Mouse (Mus musculus) heart, embryonic 10.5 days (tissue): ENCODE measurements around the gene Crtac1. TPM values are rescaled to one million over a fixed set of nuclear protein-coding genes. Genes with fewer than 3 reads are reported as not detected.

Source experiments
- DNase-seq: peaks from one replicate; pipeline ENCODE4 v3.0.0-alpha.2; 2017; ENCODE audit warnings: low spot score
- H3K27ac ChIP-seq: fragments of 300-500 bp; sonication (generic); 2 replicates; pipeline ENCODE4 v1.5.1; 2016; ENCODE audit warnings: mild to moderate bottlenecking
- H3K27me3 ChIP-seq: fragments of 300-500 bp; sonication (generic); 2 replicates; pipeline ENCODE4 v1.6.1; 2016; ENCODE audit warnings: mild to moderate bottlenecking; ENCODE audit not compliant: poor library complexity, insufficient read depth, severe bottlenecking
- H3K36me3 ChIP-seq: fragments of 300-500 bp; sonication (generic); 2 replicates; pipeline ENCODE4 v1.6.1; 2016; ENCODE audit warnings: mild to moderate bottlenecking, moderate library complexity
- H3K4me1 ChIP-seq: fragments of 300-500 bp; sonication (generic); 2 replicates; pipeline ENCODE4 v1.6.1; 2016; ENCODE audit warnings: mild to moderate bottlenecking
- H3K4me3 ChIP-seq: fragments of 300-500 bp; sonication (generic); 2 replicates; pipeline ENCODE4 v1.5.1; 2016; ENCODE audit warnings: mild to moderate bottlenecking, moderate library complexity
- H3K9me3 ChIP-seq: fragments of 300-500 bp; sonication (generic); 2 replicates; pipeline ENCODE4 v1.6.1; 2016; ENCODE audit warnings: mild to moderate bottlenecking, moderate library complexity
- WGBS: fragments of 180-500 bp; shearing (Covaris S2); methylation state at CpG from one replicate; pipeline ENCODE4 v1.1.7; 2016; 5-methylcytosine and 5-hydroxymethylcytosine counted together
- polyA plus RNA-seq: library from polyadenylated mRNA; unstranded; fragments of >200 nt; fragmentation: Nextera tagmentation; extraction: Ambion mirVana; gene quantifications from 2 replicates; pipeline ENCODE4 v1.2.1, GENCODE M21; 2016

The Crtac1 gene
- polyA plus RNA-seq, 1 experiment from 2014 or later = 0.28 TPM

GRCm38 (mm10) chr19:42257241-42257635 is 174.3 kb downstream of the Crtac1 start:
- Histone ChIP-seq H3K4me1 (peaks cover 11% of the 10 kb centered on the region), H3K27ac (no peak overlapping the region), H3K9me3 (no peaks in the 10 kb centered on the region), H3K27me3 (peaks cover 55% of the 10 kb centered on the region), H3K4me3 (no peak overlapping the region), H3K36me3 (no peaks in the 10 kb centered on the region)
- WGBS = 80% methylated on average over 12 of the region's 12 CpGs
- DNase-seq = no peak

- WGBS = 80% methylated on average over 12 of the region's 12 CpGs
- Histone ChIP-seq H3K36me3 (no peaks in the 10 kb centered on the region), H3K27ac (no peak overlapping the region), H3K4me1 (peaks cover 11% of the 10 kb centered on the region), H3K9me3 (no peaks in the 10 kb centered on the region), H3K27me3 (peaks cover 52% of the 10 kb centered on the region), H3K4me3 (no peak overlapping the region)
- no peak for DNase-seq
Measured at GRCm38 (mm10) chr19:42256611-42257240, 174.9 kb downstream of the Crtac1 start.

- peaks cover 11% of the 10 kb centered on the region for H3K4me1 ChIP-seq
- no peaks in the 10 kb centered on the region for H3K36me3 ChIP-seq
- H3K9me3 ChIP-seq = no peaks in the 10 kb centered on the region
- H3K27ac ChIP-seq = no peak overlapping the region
- H3K4me3 ChIP-seq = peak overlapping the region; percentile 58
- H3K27me3 ChIP-seq = peaks cover 52% of the 10 kb centered on the region
- peak; percentile 96 for DNase-seq
- WGBS = 3% methylated on average over 35 of the region's 42 CpGs
Measured at GRCm38 (mm10) chr19:42255784-42256610, 175.6 kb downstream of the Crtac1 start.

GRCm38 (mm10) chr19:42255438-42255783 is 176.2 kb downstream of the Crtac1 start:
- H3K9me3 ChIP-seq = no peaks in the 10 kb centered on the region
- peaks cover 52% of the 10 kb centered on the region for H3K27me3 ChIP-seq
- no peak overlapping the region for H3K27ac ChIP-seq
- H3K4me1 ChIP-seq = peaks cover 11% of the 10 kb centered on the region
- no peaks in the 10 kb centered on the region for H3K36me3 ChIP-seq
- DNase-seq = no peak
- H3K4me3 ChIP-seq = peak overlapping the region; percentile 58
- WGBS = 1% methylated on average over 23 of the region's 23 CpGs

GRCm38 (mm10) chr19:42249976-42250914 is 181.3 kb downstream of the Crtac1 start:
- H3K27me3 ChIP-seq = peaks cover 40% of the 10 kb centered on the region
- H3K27ac ChIP-seq = no peak overlapping the region
- no peaks in the 10 kb centered on the region for H3K36me3 ChIP-seq
- 64% methylated on average over 11 of the region's 11 CpGs for WGBS
- H3K4me1 ChIP-seq = peaks cover 10% of the 10 kb centered on the region
- DNase-seq = no peak
- no peaks in the 10 kb centered on the region for H3K9me3 ChIP-seq
- no peak overlapping the region for H3K4me3 ChIP-seq

- peaks cover 18% of the 10 kb centered on the region; the same call in 1 of the 2 replicates for H3K27me3 ChIP-seq
- H3K27ac ChIP-seq = no peak within 1 kb of the TSS
- H3K36me3 ChIP-seq = no peaks in the 10 kb centered on the region
- H3K4me1 ChIP-seq = peaks cover 11% of the 10 kb centered on the region
- H3K9me3 ChIP-seq = no peaks in the 10 kb centered on the region
- no peak within 1 kb of the TSS for H3K4me3 ChIP-seq
- 40% methylated on average over 3 of the region's 3 CpGs for WGBS
- no peak for DNase-seq
Measured at GRCm38 (mm10) chr19:42247519-42247918, 184.1 kb downstream of the Crtac1 start, which contains the start of gene Golga7b. Golga7b (plus strand) TSS chr19:42247574.

- Histone ChIP-seq H3K4me3 (no peak overlapping the region), H3K9me3 (no peaks in the 10 kb centered on the region), H3K27me3 (peaks cover 18% of the 10 kb centered on the region; the same call in 1 of the 2 replicates), H3K4me1 (peaks cover 17% of the 10 kb centered on the region), H3K36me3 (no peaks in the 10 kb centered on the region), H3K27ac (no peak overlapping the region)
- WGBS = 51% methylated on average over 5 of the region's 5 CpGs
- no peak for DNase-seq
Measured at GRCm38 (mm10) chr19:42246626-42247025, 185.0 kb downstream of the Crtac1 start.

GRCm38 (mm10) chr19:42243401-42243800 is 188.2 kb downstream of the Crtac1 start:
- WGBS = 70% methylated on average over 3 of the region's 3 CpGs

GRCm38 (mm10) chr19:42240881-42241280 is 190.7 kb downstream of the Crtac1 start:
- no peak overlapping the region for H3K27ac ChIP-seq
- DNase-seq = no peak
- H3K9me3 ChIP-seq = no peaks in the 10 kb centered on the region
- no peaks in the 10 kb centered on the region for H3K36me3 ChIP-seq
- 42% methylated on average over 8 of the region's 8 CpGs for WGBS
- H3K4me1 ChIP-seq = peaks cover 30% of the 10 kb centered on the region
- H3K27me3 ChIP-seq = 0 out of 2 replicates have a peak, but pooled peaks cover 4% of the 10 kb centered on the region
- no peak overlapping the region for H3K4me3 ChIP-seq

More at GRCm38 (mm10) chr19:42243401-42243800, 188.2 kb downstream of the Crtac1 start:
- no peaks in the 10 kb centered on the region for H3K9me3 ChIP-seq
- H3K4me1 ChIP-seq = peaks cover 29% of the 10 kb centered on the region
- no peak for DNase-seq
- no peak overlapping the region for H3K27ac ChIP-seq
- H3K27me3 ChIP-seq = peaks cover 18% of the 10 kb centered on the region; the same call in 1 of the 2 replicates
- no peak overlapping the region for H3K4me3 ChIP-seq
- no peaks in the 10 kb centered on the region for H3K36me3 ChIP-seq

GRCm38 (mm10) chr19:42238341-42238715 is 193.3 kb downstream of the Crtac1 start:
- WGBS = 39% methylated on average over 7 of the region's 7 CpGs
- peak overlapping the region; percentile 68 for H3K27ac ChIP-seq
- no peak for DNase-seq

GRCm38 (mm10) chr19:42237602-42238340 is 193.8 kb downstream of the Crtac1 start:
- H3K27ac ChIP-seq = peak overlapping the region; percentile 68

More at GRCm38 (mm10) chr19:42238341-42238715, 193.3 kb downstream of the Crtac1 start:
- Histone ChIP-seq H3K36me3 (no peaks in the 10 kb centered on the region), H3K27me3 (no peaks in the 10 kb centered on the region), H3K9me3 (no peaks in the 10 kb centered on the region), H3K4me3 (peak overlapping the region; percentile 31), H3K4me1 (peaks cover 30% of the 10 kb centered on the region)

More at GRCm38 (mm10) chr19:42237602-42238340, 193.8 kb downstream of the Crtac1 start:
- 18% methylated on average over 4 of the region's 4 CpGs for WGBS
- Histone ChIP-seq H3K4me1 (peaks cover 30% of the 10 kb centered on the region), H3K27me3 (no peaks in the 10 kb centered on the region), H3K36me3 (no peaks in the 10 kb centered on the region), H3K9me3 (no peaks in the 10 kb centered on the region), H3K4me3 (peak overlapping the region; percentile 31)
- DNase-seq = no peak
